Mouse (Mus musculus): ENCODE results near the gene Map2k1.
A peak's percentile ranks its signal among the peaks of the same experiment; 100 is the strongest.

The Map2k1 gene

GRCm38 (mm10) chr9:64250111-64250730 lies 3.2 kb downstream of the Map2k1 start:
- no peak for DNase-seq (ENCODE audit: low spot score in 2 of 2)

DNA sequence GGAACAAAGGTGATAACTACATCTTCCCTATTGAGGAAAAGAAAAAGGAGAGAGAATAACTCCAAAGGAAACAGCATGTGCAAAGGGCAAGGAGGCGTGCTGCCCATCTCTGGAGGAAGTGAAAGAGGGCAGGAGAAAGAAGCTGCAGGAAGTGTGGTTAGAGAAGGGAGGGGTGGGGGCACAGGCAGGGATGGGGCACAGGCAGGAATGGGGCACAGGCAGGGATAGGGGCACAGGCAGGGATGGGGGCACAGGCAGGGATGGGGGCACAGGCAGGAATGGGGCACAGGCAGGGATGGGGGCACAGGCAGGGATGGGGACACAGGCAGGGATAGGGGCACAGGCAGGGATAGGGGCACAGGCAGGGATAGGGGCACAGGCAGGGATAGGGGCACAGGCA lies 4.1 kb downstream of the Map2k1 start:
- DNase-seq (ENCODE audit: low spot score in 2 of 2) = no peak

DNA sequence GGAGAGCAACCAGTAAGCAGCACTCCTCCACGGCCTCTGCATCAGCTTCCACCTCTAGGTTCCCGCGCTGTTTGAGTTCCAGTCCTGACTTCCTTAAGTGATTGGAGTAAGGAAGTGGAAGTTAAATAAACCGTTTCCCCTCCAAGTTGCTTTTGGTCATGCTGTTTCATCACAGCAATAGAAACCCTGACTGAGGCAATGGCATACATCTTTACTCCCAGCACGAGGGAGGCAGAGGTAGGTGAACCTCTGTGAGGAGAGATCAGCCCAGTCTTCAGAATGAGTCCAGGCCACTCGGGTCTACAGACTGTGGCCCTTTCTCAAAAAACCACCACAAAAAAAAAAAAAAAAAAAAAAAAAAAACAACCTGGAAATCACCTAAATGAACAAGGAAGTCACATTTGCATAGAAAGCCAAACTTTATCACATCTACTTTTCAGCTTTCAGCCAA lies 11.0 kb downstream of the Map2k1 start:
- DNase-seq (ENCODE audit: low spot score in 2 of 2) = peak in 1 of 2 experiments; percentile 23

DNA sequence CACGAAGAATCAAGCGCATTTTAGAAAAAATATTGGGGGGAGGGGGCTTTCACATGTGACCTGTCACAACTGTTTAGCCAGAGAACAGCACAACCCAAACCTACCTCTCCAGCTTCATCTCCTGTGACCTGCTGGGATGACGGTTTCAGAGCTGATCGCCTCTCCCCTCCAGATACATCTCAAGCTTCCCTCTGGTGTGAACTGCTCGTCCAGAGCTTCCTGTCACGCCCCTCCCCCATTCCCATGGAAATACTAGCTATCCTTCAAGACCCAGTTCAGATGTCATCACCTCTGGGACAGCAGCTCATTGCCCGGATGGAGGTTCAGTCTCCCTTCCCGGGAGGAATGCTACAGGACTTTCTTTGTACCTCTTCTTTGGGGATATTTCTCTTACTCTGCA lies 12.8 kb downstream of the Map2k1 start:
- no peak for DNase-seq (ENCODE audit: low spot score in 2 of 2)

DNA sequence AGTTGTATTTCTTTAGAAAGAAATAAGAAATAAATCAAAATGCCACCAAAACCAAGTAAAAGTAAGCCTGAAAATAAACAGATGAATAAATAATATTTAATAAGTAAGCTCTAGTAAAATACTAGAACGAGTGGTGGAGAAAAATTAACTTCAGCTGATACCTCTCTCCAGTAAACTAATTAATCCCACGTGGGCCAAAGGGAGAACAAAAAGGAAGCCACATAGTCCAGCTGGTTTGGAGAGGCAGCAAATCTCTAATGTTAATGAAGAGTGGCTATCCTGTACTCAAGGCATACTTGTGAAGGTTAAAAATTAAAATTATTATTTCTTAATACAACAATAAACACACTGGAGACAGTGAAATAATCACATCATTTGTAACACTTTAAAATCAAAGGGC lies 13.3 kb downstream of the Map2k1 start:
- DNase-seq (ENCODE audit: low spot score in 2 of 2) = no peak

DNA sequence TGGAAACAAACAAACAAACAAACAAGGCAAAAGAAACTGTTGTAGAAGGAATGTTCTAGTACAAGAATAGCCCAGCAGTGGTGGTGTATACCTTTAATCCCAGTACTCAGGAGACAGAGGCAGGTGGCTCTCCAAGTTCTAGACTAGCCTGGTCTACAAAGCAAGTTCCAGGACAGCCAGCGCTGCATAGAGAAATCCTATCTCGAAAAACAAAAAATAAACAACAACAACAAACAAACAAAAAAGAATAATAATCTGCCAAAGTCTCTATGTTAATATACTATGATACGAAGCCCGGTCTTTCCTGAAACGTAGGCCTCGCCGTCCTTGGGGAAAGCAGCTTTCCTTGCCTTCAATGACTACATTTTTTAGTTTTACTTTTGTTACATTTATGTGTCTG lies 17.4 kb downstream of the Map2k1 start:
- DNase-seq (ENCODE audit: low spot score in 2 of 2) = no peak

- no peak for DNase-seq (ENCODE audit: low spot score in 2 of 2)
These were observed 18.5 kb downstream of the Map2k1 start, which contains the start of gene Uchl4 for GRCm38 (mm10) chr9:64234768-64235435. Uchl4 (plus strand) TSS chr9:64235201.

DNA sequence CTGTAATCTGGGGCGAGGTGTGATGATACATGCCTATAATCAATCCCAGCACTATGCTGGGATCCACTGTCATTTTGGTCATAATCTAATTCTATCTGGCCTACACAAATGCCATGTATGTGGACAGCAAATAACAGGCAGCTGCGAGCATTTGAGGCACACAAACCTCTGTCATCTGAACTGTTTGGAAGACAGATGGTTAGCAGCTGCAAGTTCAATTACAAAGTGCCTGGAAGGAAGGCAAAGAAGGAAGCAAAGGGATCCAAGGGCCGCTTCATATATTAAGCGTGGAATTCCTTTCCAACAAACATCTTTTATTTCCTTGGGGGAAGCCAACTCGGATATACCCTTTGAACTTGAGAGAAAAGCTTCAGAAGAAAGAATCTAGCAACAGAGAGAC lies 19.8 kb downstream of the Map2k1 start:
- DNase-seq (ENCODE audit: low spot score in 2 of 2) = no peak

GRCm38 (mm10) chr9:64232257-64232957 lies 21.0 kb downstream of the Map2k1 start:
- DNase-seq (ENCODE audit: low spot score in 2 of 2) = no peak

DNA sequence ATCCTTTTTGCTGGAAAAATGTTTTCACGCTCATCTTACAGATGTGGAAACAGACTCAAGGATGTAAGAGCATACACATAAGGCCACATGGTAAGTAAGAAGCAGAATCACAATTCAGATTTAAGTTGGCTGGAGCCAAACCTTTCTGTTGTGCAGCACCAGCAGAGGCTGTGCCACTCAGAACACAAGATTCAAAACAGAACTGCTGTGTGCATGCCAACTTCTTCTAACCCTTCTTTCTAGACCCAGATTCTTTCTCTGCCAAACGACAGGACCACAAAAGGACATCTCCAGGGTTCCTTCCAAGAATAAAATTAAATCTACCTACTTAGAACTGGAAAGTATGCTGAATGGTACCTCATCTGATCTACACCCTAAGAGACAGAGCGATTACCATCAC lies 21.8 kb downstream of the Map2k1 start:
- no peak for DNase-seq (ENCODE audit: low spot score in 2 of 2)

GRCm38 (mm10) chr9:64231171-64231570 lies 22.3 kb downstream of the Map2k1 start:
- DNase-seq (ENCODE audit: low spot score in 2 of 2) = no peak

DNA sequence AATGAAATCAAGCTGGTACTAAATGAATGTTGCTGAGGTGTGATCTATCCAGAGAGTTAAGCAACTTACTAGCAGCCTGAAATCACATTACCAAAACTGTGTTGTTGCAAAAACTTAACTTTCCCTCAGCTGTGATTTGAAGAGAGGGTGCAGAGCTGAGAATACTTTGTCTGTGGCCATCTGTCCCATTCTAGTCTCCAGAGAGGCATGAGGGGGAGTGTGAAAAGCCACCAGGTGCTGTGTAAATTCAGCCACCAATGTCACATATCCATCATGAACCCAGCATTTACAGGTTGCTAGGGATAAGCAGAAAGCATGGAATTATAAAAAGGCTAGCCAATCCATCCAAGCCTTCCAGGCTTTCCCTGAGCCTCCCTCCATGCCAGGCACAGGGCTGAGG lies 24.5 kb downstream of the Map2k1 start:
- no peak for DNase-seq (ENCODE audit: low spot score in 2 of 2)

DNA sequence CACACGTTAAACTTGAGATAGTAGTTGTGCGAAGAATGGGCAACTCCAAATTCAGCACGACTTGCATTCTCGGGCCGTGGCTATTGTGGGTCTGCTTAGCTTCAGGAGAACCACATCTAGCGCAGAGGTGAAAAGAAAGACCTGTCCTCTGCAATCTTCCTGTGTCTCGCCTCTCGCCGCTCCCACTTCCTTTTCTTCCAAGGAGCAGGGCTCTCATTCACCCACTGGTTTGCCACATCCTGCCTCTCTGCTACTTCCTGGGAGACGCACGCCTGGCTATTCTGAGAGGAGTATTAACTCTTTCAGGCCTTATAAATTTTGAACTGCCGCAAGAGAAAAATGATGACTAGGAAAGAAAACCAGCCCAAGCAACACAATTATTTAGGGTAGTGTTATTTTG lies 25.7 kb downstream of the Map2k1 start:
- peak in 1 of 2 experiments; percentile 15 for DNase-seq (ENCODE audit: low spot score in 2 of 2)

DNA sequence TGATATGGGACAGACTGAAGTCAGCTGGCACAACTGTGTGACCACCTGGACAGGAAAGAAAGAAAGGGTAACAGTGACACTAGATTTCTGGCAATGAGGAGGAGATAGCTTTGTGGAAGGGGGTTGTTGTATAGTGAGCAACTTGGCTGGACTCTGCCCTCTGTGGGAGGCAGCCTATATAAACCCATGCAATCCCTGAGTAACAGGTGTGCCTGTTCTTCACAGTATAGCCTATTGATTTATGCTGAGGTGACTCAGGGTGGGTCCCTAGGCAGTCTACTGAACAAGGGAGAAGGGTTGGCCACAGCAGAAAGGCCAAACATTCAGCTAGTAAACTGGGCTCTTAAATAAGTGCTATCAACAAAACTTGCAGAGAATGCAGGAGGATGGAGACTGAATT lies 27.6 kb downstream of the Map2k1 start:
- DNase-seq (ENCODE audit: low spot score in 2 of 2) = no peak

DNA sequence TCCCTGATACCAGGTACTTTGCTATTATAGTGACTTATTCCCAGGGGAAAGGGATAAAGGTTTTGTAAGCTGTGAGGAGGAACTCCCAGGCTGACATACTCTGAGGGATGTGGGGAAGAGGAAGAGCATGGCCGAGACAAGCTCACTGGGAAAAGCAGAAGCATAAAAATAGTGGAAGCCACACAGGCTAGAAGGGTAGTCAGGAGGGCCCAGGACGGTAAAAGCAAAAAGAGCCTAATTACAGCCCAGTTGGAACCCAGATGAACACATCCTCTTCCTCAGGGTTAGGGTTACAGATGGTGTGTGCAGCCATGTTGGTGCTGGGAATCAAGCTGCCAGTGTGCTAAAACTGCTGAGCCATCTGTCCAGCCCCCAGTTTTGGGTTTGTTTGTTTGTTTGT lies 31.3 kb downstream of the Map2k1 start:
- DNase-seq (ENCODE audit: low spot score in 2 of 2) = no peak

- DNase-seq (ENCODE audit: low spot score in 2 of 2) = no peak
These were observed 32.0 kb downstream of the Map2k1 start for GRCm38 (mm10) chr9:64221480-64221879.

GRCm38 (mm10) chr9:64220603-64221002 lies 32.8 kb downstream of the Map2k1 start:
- no peak for DNase-seq (ENCODE audit: low spot score in 2 of 2)

DNA sequence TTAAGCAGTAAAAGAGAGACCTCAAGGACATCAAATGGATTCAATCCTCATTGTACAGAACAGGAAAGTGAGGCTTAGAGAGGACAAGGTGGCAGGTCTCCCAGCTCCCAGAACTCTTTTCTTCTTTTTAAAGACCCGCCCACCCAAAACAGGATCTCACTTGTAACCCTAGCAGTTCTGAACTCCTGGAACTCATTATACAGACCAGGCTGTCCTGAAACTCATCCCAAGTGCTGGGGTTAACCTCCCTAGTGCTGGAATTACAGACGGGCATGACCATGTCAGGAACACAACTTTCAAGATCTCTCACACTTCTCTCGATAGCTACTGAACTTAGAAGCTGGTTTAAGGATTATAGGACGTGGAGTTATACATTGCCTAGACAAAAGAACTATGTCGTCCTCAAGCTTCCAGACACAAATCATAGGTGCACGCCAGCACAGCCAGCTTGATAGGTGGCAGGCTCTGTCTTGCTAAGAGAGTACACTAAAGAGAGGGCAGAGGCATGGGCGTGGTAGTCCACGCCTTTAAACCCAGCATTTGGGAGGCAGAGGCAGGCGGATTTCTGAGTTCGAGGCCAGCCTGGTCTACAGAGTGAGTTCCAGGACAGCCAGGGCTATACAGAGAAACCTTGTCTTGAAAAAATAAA lies 33.5 kb downstream of the Map2k1 start:
- DNase-seq (ENCODE audit: low spot score in 2 of 2) = no peak

DNA sequence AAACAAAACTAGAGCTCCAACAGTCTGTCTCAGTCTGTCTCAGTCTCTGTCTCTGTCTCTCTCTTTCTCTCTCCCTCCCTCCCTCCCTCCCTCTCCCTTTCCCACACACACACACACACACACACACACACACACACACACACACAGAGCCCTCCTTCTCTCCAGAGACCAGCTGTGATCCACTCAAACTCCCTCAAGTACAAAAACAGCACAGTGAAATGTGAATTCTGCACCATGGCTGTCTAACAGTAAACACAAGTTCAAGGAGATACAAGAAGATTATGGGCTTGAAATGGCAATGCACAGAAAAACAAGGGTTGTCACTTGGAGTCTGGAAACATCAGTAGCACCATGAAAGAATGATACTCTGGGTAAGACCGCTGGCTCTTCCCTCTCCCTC lies 34.1 kb downstream of the Map2k1 start:
- DNase-seq (ENCODE audit: low spot score in 2 of 2) = no peak

- no peak for DNase-seq (ENCODE audit: low spot score in 2 of 2)
These were observed 35.5 kb downstream of the Map2k1 start for GRCm38 (mm10) chr9:64217887-64218286.

DNA sequence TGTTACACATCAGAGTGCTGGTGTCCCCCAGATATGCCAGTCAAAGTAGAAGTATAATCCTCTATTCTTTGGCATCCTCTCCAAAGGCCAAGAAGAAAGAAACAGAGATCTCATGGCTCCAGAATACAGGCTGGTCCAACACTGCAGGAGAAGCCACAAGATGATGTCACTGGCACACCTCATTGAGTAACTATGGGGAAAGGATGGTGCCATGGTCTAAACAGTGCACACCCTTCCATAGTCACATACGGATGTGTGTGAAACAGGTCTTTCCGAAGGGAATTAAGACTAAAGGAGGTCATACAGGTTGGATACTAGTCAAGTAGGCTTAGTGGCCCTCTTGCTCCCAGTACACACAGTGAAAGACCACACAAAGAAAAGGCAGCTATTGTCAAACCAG lies 36.8 kb downstream of the Map2k1 start:
- DNase-seq (ENCODE audit: low spot score in 2 of 2) = no peak

DNA sequence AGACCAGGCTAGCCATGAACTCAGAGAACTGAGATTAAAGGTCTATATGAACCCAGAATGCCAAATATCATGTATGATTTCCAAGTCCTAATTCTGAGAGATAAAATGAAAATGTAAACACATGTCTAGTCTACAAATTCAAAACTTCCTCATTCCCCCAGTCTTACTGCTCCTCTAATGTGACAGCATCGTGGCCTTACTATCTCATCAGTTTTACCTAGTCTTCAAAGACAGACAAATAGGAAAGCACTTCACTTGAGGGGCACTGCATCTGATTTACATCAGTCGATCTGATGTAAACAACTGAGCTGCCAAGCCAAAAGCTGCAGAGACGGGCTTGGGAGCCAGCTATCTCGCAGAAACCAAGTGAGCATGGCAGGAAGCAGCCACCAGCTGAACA lies 37.3 kb downstream of the Map2k1 start:
- DNase-seq (ENCODE audit: low spot score in 2 of 2) = no peak

DNA sequence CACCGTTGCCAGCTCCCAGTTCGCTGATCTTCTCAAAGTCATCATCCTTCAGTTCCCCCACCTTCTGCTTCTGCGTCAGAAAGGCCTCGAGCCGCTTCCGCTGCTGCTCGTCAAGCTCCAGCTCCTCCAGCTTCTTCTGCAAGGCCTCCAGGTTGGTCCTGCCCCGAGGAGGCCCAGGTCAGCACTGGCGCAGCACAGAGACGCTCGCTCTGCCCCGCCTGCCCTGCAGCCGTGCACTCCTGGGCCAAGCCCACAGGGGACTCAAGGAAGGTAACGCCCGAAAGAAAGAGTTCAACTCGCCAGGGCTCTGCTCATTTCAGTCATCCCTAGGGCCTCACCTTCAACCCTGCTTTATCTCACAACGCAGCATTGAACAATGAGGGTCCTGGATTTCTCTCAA lies 39.0 kb downstream of the Map2k1 start:
- no peak for DNase-seq (ENCODE audit: low spot score in 2 of 2)

All from spleen, postnatal 10 days (tissue).